Mouse (Mus musculus) forebrain, embryonic 15.5 days (tissue): ENCODE measurements around the gene Ptprd. TPM values are rescaled to one million over a fixed set of nuclear protein-coding genes. Genes with fewer than 3 reads are reported as not detected.

ENCODE experiments used
- ATAC-seq: fragments of 200-750 bp; cut with Nextera tagmentation; replicated peaks from 2 replicates; pipeline ENCODE4 v1.8.0; 2017; ENCODE audit warnings: mild to moderate bottlenecking, moderate TSS enrichment, moderate library complexity
- H3K27ac ChIP-seq: fragments of 300-500 bp; sonication (generic); replicated peaks from 2 replicates; pipeline ENCODE4 v1.5.1; 2015; ENCODE audit warnings: mild to moderate bottlenecking, inconsistent platforms
- H3K27me3 ChIP-seq: fragments of 300-500 bp; sonication (generic); 2 replicates; pipeline ENCODE4 v1.6.1; 2015; ENCODE audit warnings: inconsistent platforms
- H3K36me3 ChIP-seq: fragments of 300-500 bp; sonication (generic); 2 replicates; pipeline ENCODE4 v1.6.1; 2015; ENCODE audit warnings: mild to moderate bottlenecking, inconsistent platforms
- H3K4me1 ChIP-seq: fragments of 300-500 bp; sonication (generic); 2 replicates; pipeline ENCODE4 v1.6.1; 2015; ENCODE audit warnings: inconsistent platforms
- H3K4me2 ChIP-seq: fragments of 300-500 bp; sonication (generic); replicated peaks from 2 replicates; pipeline ENCODE4 v1.6.1; 2015; ENCODE audit warnings: mild to moderate bottlenecking, inconsistent platforms
- H3K4me3 ChIP-seq: fragments of 300-500 bp; sonication (generic); 2 replicates; pipeline ENCODE4 v1.5.1; 2015; ENCODE audit warnings: mild to moderate bottlenecking, inconsistent platforms
- H3K9ac ChIP-seq: fragments of 300-500 bp; sonication (generic); replicated peaks from 2 replicates; pipeline ENCODE4 v1.6.1; 2015; ENCODE audit warnings: mild to moderate bottlenecking, inconsistent platforms
- H3K9me3 ChIP-seq: fragments of 300-500 bp; sonication (generic); 2 replicates; pipeline ENCODE4 v1.6.1; 2016; ENCODE audit warnings: inconsistent platforms
- WGBS: fragments of 180-500 bp; shearing (Covaris S2); methylation state at CpG from one replicate; pipeline ENCODE4 v1.1.7; 2015; ENCODE audit warnings: mixed read lengths; 5-methylcytosine and 5-hydroxymethylcytosine counted together
- polyA plus RNA-seq: library from polyadenylated mRNA; unstranded; fragments of >200 nt; fragmentation: Nextera tagmentation; extraction: Ambion mirVana; gene quantifications from 2 replicates; pipeline ENCODE4 v1.2.1, GENCODE M21; 2015

Ptprd gene
- polyA plus RNA-seq, 1 experiment from 2014 or later, result 124 TPM

- Histone ChIP-seq H3K27ac (no peak overlapping the region), H3K9me3 (no peaks in the 10 kb centered on the region), H3K4me1 (no peaks in the 10 kb centered on the region), H3K4me3 (no peak overlapping the region), H3K9ac (no peak overlapping the region), H3K27me3 (no peaks in the 10 kb centered on the region), H3K36me3 (no peaks in the 10 kb centered on the region), H3K4me2 (no peak overlapping the region)
- 51% methylated on average over 3 of the region's 3 CpGs for WGBS
- no peak for ATAC-seq
These were observed 1263.5 kb downstream of the Ptprd start for GRCm38 (mm10) chr4:76948251-76948650.

DNA sequence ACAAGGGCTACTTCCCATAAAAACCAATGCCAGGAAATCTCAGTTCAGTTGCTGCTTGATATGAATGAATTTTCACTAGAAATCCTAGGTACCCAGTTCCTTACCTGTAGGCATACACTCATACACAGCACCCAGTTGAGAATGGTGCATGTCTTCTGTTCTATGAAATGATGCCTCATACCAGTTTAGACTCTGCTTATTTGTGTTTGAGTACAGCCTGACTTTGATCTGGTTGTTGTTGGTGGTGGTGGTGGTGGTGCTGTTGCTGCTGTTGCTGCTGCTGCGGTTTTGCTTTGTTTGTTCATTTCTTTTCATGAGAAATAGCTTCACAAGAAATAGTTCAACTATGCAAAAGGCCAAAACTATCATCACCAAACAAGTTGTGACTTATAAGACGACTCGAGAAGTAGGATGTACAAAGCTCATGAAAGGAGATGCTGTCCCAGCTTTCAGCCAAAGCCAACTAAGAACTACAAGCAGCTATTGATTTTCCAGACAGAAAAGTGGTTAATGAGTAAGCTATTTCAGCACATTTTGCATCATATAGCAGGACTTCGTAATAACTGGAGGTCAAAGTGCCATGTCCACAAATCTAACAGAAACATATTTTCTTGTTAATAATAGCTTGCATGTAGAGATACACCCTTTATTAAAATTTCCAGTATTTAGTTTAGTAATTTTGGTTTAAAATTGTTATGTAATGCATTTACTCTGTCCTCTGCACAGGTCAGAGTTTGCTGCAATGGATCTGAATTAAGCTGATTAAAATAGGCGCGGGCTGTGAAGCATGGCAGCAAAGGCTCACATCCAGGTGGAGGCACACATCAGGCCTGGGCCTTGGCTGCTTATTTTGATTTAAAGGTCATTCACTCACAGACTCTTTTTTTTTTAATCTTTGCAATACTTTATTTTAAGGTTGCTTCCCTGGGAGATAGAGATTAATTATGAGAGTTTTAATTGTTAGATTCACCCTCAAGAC lies 1270.1 kb downstream of the Ptprd start:
- no peak for ATAC-seq
- H3K36me3 ChIP-seq, result no peaks in the 10 kb centered on the region
- no peak overlapping the region for H3K27ac ChIP-seq
- no peaks in the 10 kb centered on the region for H3K27me3 ChIP-seq
- 88% methylated on average over 6 of the region's 6 CpGs for WGBS
- H3K9me3 ChIP-seq, result no peaks in the 10 kb centered on the region
- no peak overlapping the region for H3K9ac ChIP-seq
- H3K4me2 ChIP-seq, result no peak overlapping the region
- no peak overlapping the region for H3K4me3 ChIP-seq
- no peaks in the 10 kb centered on the region for H3K4me1 ChIP-seq

DNA sequence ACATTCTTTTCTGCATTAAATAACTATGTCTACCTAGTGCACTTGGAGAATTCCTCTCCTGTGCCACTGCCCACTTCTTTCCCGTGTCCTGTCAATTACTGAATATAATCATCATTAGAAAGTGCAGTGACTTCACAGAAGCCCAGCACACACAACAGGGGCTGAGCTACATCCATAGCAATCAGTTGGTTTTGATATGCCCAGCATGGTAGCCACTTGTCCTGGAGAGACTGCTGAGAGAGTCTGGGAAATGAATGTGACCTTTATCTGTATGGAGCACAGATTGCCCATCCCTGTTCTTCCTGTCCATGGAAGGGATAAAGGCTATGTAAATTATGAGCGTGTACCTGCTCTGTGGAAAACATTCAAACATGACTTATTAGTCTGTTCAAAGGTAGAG lies 1280.2 kb downstream of the Ptprd start:
- Histone ChIP-seq H3K4me3 (no peak overlapping the region), H3K9ac (no peak overlapping the region), H3K4me2 (no peak overlapping the region), H3K4me1 (no peaks in the 10 kb centered on the region), H3K9me3 (no peaks in the 10 kb centered on the region), H3K27ac (no peak overlapping the region), H3K36me3 (no peaks in the 10 kb centered on the region), H3K27me3 (no peaks in the 10 kb centered on the region)
- WGBS, result 69% methylated on average over 2 of the region's 2 CpGs
- ATAC-seq, result no peak

DNA sequence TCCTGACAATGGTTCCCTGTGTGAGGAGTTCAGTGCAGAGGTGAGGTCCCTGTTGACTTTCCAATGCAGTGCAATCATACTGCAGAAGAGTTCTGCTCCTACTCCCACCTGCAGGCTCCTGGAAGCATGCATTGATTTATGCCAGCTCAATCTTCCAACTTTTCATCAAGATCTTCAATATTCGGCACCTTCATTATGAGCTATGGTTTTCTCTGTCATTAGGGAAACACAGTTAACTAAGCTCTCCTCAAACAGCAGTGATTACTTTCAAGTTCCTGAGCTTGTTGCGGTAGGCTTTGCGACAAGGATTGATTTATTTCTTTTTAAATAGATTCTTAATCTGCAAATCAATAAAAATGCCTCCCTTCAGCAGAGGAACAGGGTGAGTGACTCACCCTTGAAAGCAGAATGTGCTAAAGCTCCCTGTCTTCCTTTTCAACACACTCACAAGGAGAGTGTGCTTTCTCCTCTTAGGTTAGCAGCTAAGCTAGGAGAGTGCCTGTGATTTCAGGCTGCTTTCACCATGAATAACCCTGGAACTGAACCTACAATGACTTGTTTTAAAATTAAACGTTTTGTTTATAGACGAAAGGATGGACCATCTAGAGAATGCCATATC lies 1298.1 kb downstream of the Ptprd start:
- Histone ChIP-seq H3K4me1 (no peaks in the 10 kb centered on the region), H3K27ac (no peak overlapping the region), H3K27me3 (no peaks in the 10 kb centered on the region), H3K4me3 (no peak overlapping the region), H3K36me3 (no peaks in the 10 kb centered on the region), H3K9me3 (no peaks in the 10 kb centered on the region), H3K4me2 (no peak overlapping the region), H3K9ac (no peak overlapping the region)
- ATAC-seq, result no peak
- 83% methylated on average over 5 of the region's 5 CpGs for WGBS

DNA sequence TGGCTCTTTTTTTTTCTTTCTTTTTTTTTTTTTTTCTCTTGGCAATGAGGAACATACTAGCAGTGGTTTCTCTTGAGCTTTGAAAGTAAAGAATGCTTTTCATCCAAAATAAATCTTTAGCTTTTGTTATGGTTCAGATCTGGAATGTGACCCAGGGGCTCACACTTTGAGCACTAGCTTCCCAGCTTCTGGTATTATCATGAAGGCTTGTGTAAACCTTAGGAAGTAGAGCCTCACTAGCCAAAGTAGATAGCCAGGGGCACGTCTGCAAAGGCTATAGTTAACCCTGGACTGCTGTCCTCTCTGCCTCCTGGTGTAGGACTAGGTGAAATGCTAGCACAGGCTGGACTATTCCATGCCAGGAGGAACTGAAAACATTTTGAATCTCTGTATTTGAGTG lies 1310.1 kb downstream of the Ptprd start:
- H3K4me3 ChIP-seq, result no peak overlapping the region
- no peaks in the 10 kb centered on the region for H3K27me3 ChIP-seq
- no peak for ATAC-seq
- no peaks in the 10 kb centered on the region for H3K9me3 ChIP-seq
- H3K36me3 ChIP-seq, result no peaks in the 10 kb centered on the region
- H3K4me1 ChIP-seq, result no peaks in the 10 kb centered on the region
- no peak overlapping the region for H3K4me2 ChIP-seq
- no peak overlapping the region for H3K27ac ChIP-seq
- WGBS, result 3% methylated on average over 1 of the region's 1 CpGs
- H3K9ac ChIP-seq, result no peak overlapping the region

GRCm38 (mm10) chr4:76889669-76890068 lies 1322.1 kb downstream of the Ptprd start:
- no peak overlapping the region for H3K9ac ChIP-seq
- H3K36me3 ChIP-seq, result no peaks in the 10 kb centered on the region
- no peaks in the 10 kb centered on the region for H3K27me3 ChIP-seq
- no peak overlapping the region for H3K4me2 ChIP-seq
- WGBS, result 95% methylated on average over 1 of the region's 1 CpGs
- H3K9me3 ChIP-seq, result no peaks in the 10 kb centered on the region
- H3K27ac ChIP-seq, result no peak overlapping the region
- H3K4me3 ChIP-seq, result no peak overlapping the region
- no peaks in the 10 kb centered on the region for H3K4me1 ChIP-seq
- no peak for ATAC-seq

- no peaks in the 10 kb centered on the region for H3K36me3 ChIP-seq
- H3K9me3 ChIP-seq, result no peaks in the 10 kb centered on the region
- ATAC-seq, result no peak
- H3K4me3 ChIP-seq, result no peak overlapping the region
- H3K9ac ChIP-seq, result no peak overlapping the region
- H3K27ac ChIP-seq, result no peak overlapping the region
- 30% methylated on average over 3 of the region's 3 CpGs for WGBS
- no peak overlapping the region for H3K4me2 ChIP-seq
- no peaks in the 10 kb centered on the region for H3K4me1 ChIP-seq
- no peaks in the 10 kb centered on the region for H3K27me3 ChIP-seq
These were observed 1330.2 kb downstream of the Ptprd start for GRCm38 (mm10) chr4:76881610-76882009.

GRCm38 (mm10) chr4:76870971-76871370 lies 1340.8 kb downstream of the Ptprd start:
- WGBS, result 91% methylated on average over 1 of the region's 1 CpGs
- Histone ChIP-seq H3K36me3 (no peaks in the 10 kb centered on the region), H3K4me2 (no peak overlapping the region), H3K27me3 (no peaks in the 10 kb centered on the region), H3K4me1 (no peaks in the 10 kb centered on the region), H3K9me3 (no peaks in the 10 kb centered on the region), H3K4me3 (no peak overlapping the region), H3K9ac (no peak overlapping the region), H3K27ac (no peak overlapping the region)
- no peak for ATAC-seq

DNA sequence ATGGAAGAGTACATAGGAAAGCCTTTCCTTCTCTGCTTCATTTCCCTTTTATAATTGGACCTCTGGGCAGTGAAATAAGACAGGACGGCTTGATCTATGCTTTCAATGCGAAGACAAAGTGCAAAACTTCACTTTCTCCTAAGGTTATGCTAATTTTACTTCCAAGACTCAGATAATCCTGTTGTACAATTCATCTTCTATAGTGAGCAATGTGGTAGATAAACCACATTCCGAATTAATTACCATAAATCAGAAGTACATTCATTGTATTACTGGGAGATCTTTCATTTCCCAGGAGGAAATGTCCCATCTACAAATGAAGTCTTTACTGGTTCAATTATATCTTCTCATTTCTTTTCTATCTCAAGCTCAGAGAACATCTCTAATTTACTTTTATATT lies 1346.2 kb downstream of the Ptprd start:
- Histone ChIP-seq H3K9ac (no peak overlapping the region), H3K27me3 (no peaks in the 10 kb centered on the region), H3K4me2 (no peak overlapping the region), H3K27ac (no peak overlapping the region), H3K36me3 (no peaks in the 10 kb centered on the region), H3K9me3 (no peaks in the 10 kb centered on the region), H3K4me1 (no peaks in the 10 kb centered on the region), H3K4me3 (no peak overlapping the region)
- no peak for ATAC-seq
- 54% methylated on average over 3 of the region's 3 CpGs for WGBS

DNA sequence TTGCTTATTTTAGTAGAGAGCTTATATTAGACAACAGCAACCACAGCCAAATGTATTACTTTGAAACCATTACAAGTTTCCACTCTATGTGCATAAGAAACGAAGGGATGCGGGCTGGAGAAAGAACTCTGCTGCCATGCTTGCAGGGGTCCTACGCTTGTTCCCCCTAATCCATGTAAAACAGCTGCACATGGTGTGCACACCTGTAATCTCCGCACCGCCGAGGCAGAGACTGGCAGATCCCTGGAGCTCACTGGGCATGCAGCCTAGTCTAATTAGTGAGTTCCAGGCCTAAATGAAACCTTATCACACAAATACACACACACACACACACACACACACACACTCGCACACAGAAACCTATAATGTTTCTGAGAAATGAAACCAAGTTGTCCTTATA lies 1365.5 kb downstream of the Ptprd start:
- Histone ChIP-seq H3K9ac (no peak overlapping the region), H3K27ac (no peak overlapping the region), H3K36me3 (no peaks in the 10 kb centered on the region), H3K4me3 (no peak overlapping the region), H3K9me3 (no peaks in the 10 kb centered on the region), H3K4me2 (no peak overlapping the region), H3K27me3 (no peaks in the 10 kb centered on the region), H3K4me1 (0 out of 2 replicates have a peak, but pooled peaks cover 4% of the 10 kb centered on the region)
- 55% methylated on average over 7 of the region's 7 CpGs for WGBS
- no peak for ATAC-seq

GRCm38 (mm10) chr4:76839016-76839415 lies 1372.7 kb downstream of the Ptprd start:
- Histone ChIP-seq H3K4me2 (no peak overlapping the region), H3K27ac (no peak overlapping the region), H3K36me3 (no peaks in the 10 kb centered on the region), H3K9ac (no peak overlapping the region), H3K4me3 (no peak overlapping the region), H3K4me1 (0 out of 2 replicates have a peak, but pooled peaks cover 4% of the 10 kb centered on the region), H3K27me3 (no peaks in the 10 kb centered on the region), H3K9me3 (no peaks in the 10 kb centered on the region)
- 86% methylated on average over 1 of the region's 1 CpGs for WGBS
- ATAC-seq, result no peak

GRCm38 (mm10) chr4:76812138-76812537 lies 1399.6 kb downstream of the Ptprd start:
- Histone ChIP-seq H3K4me1 (no peaks in the 10 kb centered on the region), H3K9ac (no peak overlapping the region), H3K27ac (no peak overlapping the region), H3K4me2 (no peak overlapping the region), H3K4me3 (no peak overlapping the region), H3K36me3 (no peaks in the 10 kb centered on the region), H3K27me3 (no peaks in the 10 kb centered on the region), H3K9me3 (no peaks in the 10 kb centered on the region)
- 73% methylated on average over 2 of the region's 2 CpGs for WGBS
- no peak for ATAC-seq
